Mouse (Mus musculus): Measurements from ENCODE around the gene Ly6g5b. TPM values are rescaled to one million over a fixed set of nuclear protein-coding genes. Genes with fewer than 3 reads are reported as not detected.

Gene Ly6g5b
- polyA plus RNA-seq, 1 experiment = 0.03 TPM

DNA sequence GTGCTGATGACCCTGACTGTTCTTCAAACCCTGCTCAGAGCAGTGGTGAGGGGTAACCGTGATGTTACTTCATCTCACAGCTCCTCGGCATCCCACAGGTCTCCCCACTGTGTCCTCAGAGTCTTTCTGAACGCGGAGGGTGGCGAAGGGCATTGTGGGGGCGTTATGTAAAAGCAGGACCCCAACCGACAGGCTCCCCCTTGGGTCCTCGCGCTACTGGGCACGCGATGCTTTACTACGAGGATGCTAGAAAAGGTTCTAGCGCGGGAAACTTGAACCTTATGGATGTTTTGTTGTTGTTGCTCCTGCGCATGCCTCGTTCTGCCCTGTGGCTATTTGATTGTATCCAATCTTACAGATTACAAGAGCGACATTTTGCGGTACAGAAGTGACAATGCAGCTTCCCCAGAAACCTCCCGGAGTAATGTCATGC lies 6.7 kb upstream of the Ly6g5b start, which contains the start of gene Csnk2b:
Gene Csnk2b (minus strand): TSS at position 183 of the 433 bp plus-strand sequence.
- no peak for TF ChIP-seq TAL1 (IDR thresholded peaks at IDR 0.05; ENCODE audit: low read length)
- TF ChIP-seq GATA1 (IDR thresholded peaks at IDR 0.05; ENCODE audit: low read length) = no peak

DNA sequence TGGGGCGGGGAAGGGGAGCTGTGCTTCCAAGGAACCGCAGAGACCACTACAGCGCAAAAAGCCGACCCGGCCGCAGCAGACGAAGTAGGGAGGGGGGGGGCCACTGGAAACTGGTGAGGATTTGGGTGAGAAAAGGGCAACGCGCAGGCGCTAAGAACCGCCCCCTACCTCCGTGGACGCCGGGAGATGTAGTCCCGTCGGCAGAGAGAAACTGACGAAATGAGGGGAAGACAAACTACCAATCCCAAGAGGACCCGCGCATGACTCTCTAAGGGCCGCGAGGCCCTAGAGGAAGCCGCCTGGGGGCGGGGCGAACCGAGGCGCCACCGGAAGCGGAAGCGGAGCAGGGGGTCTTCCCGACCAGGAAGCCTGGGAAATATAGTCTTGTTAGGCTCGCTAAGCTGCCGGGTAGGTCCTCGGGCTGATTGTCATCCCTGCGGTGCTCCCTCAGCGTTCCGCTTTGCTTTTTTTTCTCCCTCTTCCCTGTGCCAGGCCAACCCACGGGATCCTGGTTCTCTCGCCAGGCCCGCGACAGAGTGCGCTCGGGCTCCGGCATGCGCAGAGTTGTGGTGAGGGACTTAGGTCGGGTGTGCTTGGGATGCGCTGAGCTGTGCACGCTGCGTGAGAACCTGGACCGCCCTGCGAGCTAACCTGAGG lies 6.0 kb upstream of the Ly6g5b start, which contains the start of gene Gpank1:
Gene Gpank1 (plus strand): TSS at position 313 of the 657 bp plus-strand sequence.
- Histone ChIP-seq H3K36me3 (ENCODE audit: control insufficient read depth) (peaks cover 63% of the 10 kb centered on the region), H3K4me1 (ENCODE audit: control insufficient read depth) (peaks cover 58% of the 10 kb centered on the region), H3K4me3 (replicated peaks) (peak within 1 kb of the TSS; percentile 74), H3K27me3 (ENCODE audit: control insufficient read depth) (no peaks in the 10 kb centered on the region), H3K9me3 (ENCODE audit: control insufficient read depth, low read length) (no peaks in the 10 kb centered on the region)
- TF ChIP-seq TAL1 (IDR thresholded peaks at IDR 0.05; ENCODE audit: low read length) = no peak
- TF ChIP-seq GATA1 (IDR thresholded peaks at IDR 0.05; ENCODE audit: low read length) = no peak

More for the DNA sequence above, 6.7 kb upstream of the Ly6g5b start, which contains the start of gene Csnk2b:
- H3K4me1 ChIP-seq (ENCODE audit: control insufficient read depth) = peaks cover 64% of the 10 kb centered on the region
- H3K9me3 ChIP-seq (ENCODE audit: control insufficient read depth, low read length) = no peaks in the 10 kb centered on the region
- H3K27me3 ChIP-seq (ENCODE audit: control insufficient read depth) = no peaks in the 10 kb centered on the region
- H3K36me3 ChIP-seq (ENCODE audit: control insufficient read depth) = peaks cover 58% of the 10 kb centered on the region
- H3K4me3 ChIP-seq (replicated peaks) = peak within 1 kb of the TSS; percentile 74

DNA sequence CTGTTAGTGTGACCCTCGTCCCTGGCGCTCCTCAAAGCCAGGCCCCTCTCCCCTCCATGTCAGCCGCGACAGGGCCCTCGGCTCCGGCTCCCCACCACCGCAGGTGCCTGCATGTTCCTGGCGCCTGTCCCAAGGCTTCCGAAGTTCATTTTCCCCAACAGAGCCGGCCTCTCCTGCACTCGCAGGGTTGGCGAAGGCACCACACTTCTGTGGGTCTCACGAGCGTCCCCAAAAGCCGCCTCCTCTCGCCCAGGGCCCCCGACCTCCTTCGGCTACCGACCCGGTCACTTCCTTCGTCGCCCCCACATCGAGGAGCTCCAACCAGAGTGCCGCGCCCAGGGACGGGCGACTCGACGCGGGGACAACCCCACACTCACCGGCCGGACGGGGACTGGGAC lies 5.5 kb upstream of the Ly6g5b start:
- no peak for TF ChIP-seq GATA1 (IDR thresholded peaks at IDR 0.05; ENCODE audit: low read length)
- TF ChIP-seq TAL1 (IDR thresholded peaks at IDR 0.05; ENCODE audit: low read length) = no peak
- Histone ChIP-seq H3K4me3 (replicated peaks) (peak overlapping the region; percentile 74), H3K27me3 (ENCODE audit: control insufficient read depth) (no peaks in the 10 kb centered on the region), H3K4me1 (ENCODE audit: control insufficient read depth) (peaks cover 52% of the 10 kb centered on the region), H3K9me3 (ENCODE audit: control insufficient read depth, low read length) (no peaks in the 10 kb centered on the region), H3K36me3 (ENCODE audit: control insufficient read depth) (peaks cover 68% of the 10 kb centered on the region)

DNA sequence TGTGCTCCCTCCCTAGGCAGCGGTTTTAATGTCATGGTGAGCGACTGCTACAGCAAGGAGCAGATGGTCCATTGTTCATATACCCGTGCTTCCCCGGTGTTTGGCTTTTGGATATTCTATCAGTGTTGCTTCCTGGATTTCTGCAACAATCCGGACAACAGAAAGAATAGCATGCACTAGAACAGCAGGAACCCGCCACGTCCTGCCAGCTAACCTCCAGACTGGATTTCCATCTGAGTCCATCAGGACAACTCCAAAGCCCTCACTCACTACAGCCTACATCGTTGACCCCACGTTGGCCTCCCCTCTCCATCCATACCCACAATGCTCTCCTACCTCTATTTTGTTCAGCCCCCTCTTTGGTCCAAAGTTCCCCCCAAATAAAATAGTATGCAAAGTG lies 3.5 kb downstream of the Ly6g5b start:
- no peak overlapping the region for H3K4me3 ChIP-seq (replicated peaks)
- no peak for TF ChIP-seq GATA1 (IDR thresholded peaks at IDR 0.05; ENCODE audit: low read length)
- no peak for TF ChIP-seq TAL1 (IDR thresholded peaks at IDR 0.05; ENCODE audit: low read length)
- no peaks in the 10 kb centered on the region; the same call in 1 of the 2 replicates for H3K4me1 ChIP-seq (ENCODE audit: control insufficient read depth)
- peaks cover 2% of the 10 kb centered on the region; the same call in 1 of the 2 replicates for H3K27me3 ChIP-seq (ENCODE audit: control insufficient read depth)
- H3K36me3 ChIP-seq (ENCODE audit: control insufficient read depth) = peaks cover 29% of the 10 kb centered on the region
- H3K9me3 ChIP-seq (ENCODE audit: control insufficient read depth, low read length) = no peaks in the 10 kb centered on the region

DNA sequence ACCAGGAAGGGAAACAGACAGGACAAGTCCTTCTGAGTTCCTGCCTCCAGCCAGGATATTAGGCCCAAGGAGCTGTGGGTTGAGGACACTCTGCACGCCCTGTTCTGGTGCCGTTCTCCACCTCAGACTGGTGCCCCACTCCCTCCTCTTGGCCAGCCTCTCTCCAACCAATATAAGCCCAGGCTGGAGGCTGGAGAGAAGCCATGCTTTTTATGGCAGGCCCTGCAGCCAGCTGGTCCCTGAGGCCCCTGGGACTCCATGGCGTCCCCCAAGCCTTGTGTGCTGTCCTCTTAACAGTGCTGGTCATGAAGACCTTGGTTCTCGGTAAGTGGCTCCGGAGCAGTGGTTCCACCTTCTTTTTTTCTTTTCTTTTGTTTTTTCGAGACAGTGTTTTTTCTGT lies 7.1 kb downstream of the Ly6g5b start, which contains the start of gene Ly6g5c:
Gene Ly6g5c (plus strand): TSS at position 183 of the 400 bp plus-strand sequence.
- TF ChIP-seq TAL1 (IDR thresholded peaks at IDR 0.05; ENCODE audit: low read length) = no peak
- no peak for TF ChIP-seq GATA1 (IDR thresholded peaks at IDR 0.05; ENCODE audit: low read length)
- H3K9me3 ChIP-seq (ENCODE audit: control insufficient read depth, low read length) = no peaks in the 10 kb centered on the region
- peaks cover 18% of the 10 kb centered on the region for H3K36me3 ChIP-seq (ENCODE audit: control insufficient read depth)
- peaks cover 2% of the 10 kb centered on the region; the same call in 1 of the 2 replicates for H3K27me3 ChIP-seq (ENCODE audit: control insufficient read depth)
- no peak within 1 kb of the TSS for H3K4me3 ChIP-seq (replicated peaks)
- peaks cover 33% of the 10 kb centered on the region for H3K4me1 ChIP-seq (ENCODE audit: control insufficient read depth)

DNA sequence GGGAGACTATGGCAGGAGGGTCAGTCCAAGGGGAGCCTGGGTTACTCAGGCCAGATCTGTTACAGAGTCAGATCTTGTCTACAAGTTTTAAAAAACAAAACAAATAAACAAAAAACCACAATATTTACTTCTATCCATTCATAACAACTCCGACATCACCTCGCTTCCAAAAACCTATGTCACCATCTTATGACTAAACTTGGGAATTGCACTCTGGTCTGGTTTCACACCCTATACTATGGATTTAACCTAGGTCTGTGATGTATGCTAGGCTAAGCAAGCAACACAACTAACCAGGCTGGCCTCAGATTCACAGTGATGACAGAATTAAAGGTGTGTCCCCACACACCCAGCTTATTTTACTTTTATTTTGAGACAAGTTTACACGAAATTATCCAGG lies 8.7 kb downstream of the Ly6g5b start:
- Histone ChIP-seq H3K9me3 (ENCODE audit: control insufficient read depth, low read length) (no peaks in the 10 kb centered on the region), H3K4me3 (replicated peaks) (no peak overlapping the region), H3K4me1 (ENCODE audit: control insufficient read depth) (peaks cover 48% of the 10 kb centered on the region), H3K36me3 (ENCODE audit: control insufficient read depth) (peaks cover 34% of the 10 kb centered on the region), H3K27me3 (ENCODE audit: control insufficient read depth) (peaks cover 2% of the 10 kb centered on the region; the same call in 1 of the 2 replicates)
- TF ChIP-seq GATA1 (IDR thresholded peaks at IDR 0.05; ENCODE audit: low read length) (no peak), TAL1 (IDR thresholded peaks at IDR 0.05; ENCODE audit: low read length) (no peak)

DNA sequence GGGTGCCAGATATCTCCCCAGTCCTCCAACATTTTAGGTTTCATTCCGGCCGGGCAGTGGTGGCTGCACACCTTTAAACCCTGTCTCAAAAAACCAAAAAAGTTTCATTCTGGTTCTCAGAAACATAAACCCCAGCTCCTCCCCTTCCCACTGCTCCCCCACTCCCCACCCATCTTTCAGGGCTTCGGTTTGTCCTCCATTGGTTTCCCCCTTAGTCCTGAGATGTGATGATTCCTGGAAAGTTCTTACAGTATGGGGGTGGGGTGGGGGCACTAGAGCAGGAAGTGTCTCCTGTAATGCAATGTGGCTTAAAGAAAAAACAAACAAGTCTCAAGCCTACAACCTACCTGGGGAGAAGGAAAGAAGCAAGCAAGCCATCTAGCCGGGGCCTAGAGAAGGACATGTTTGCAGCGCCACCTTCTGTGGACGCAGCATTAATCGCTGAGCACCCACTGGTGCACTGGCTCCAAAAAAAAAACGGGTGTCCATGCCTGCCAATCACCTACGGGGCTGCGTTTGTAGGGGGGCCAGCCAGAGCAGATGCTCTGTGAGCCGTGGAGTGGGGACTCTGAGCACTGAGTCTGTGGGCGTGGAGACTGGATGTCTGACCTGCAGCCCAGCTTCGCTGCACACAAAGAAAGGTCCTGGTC lies 9.4 kb downstream of the Ly6g5b start:
- Histone ChIP-seq H3K9me3 (ENCODE audit: control insufficient read depth, low read length) (no peaks in the 10 kb centered on the region), H3K4me1 (ENCODE audit: control insufficient read depth) (peaks cover 50% of the 10 kb centered on the region), H3K36me3 (ENCODE audit: control insufficient read depth) (peaks cover 41% of the 10 kb centered on the region), H3K27me3 (ENCODE audit: control insufficient read depth) (peaks cover 2% of the 10 kb centered on the region; the same call in 1 of the 2 replicates), H3K4me3 (replicated peaks) (no peak overlapping the region)
- TF ChIP-seq TAL1 (IDR thresholded peaks at IDR 0.05; ENCODE audit: low read length) = no peak
- TF ChIP-seq GATA1 (IDR thresholded peaks at IDR 0.05; ENCODE audit: low read length) = no peak

DNA sequence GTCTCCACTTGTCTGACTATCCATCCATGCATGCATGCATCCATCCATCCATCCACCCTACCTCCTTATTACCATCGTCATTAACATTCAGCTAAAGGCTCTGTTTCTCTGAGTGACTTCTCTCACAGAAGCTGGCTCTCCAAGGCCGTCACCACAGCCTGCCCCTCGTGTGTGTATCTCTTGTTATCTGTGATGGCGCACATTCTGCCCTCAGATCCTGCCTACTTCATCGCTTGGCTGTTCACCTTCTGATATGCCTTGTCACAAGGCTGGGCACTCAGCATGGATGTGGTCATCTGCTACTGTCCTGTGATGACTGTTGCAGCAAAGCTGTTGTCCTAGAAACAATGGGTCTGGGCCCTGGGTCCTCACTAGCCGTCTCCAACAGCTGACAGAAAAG lies 10.5 kb downstream of the Ly6g5b start:
- Histone ChIP-seq H3K27me3 (ENCODE audit: control insufficient read depth) (no peaks in the 10 kb centered on the region), H3K9me3 (ENCODE audit: control insufficient read depth, low read length) (no peaks in the 10 kb centered on the region), H3K4me3 (replicated peaks) (peak overlapping the region; percentile 5), H3K36me3 (ENCODE audit: control insufficient read depth) (peaks cover 52% of the 10 kb centered on the region), H3K4me1 (ENCODE audit: control insufficient read depth) (peaks cover 58% of the 10 kb centered on the region)
- peak; percentile 73 for TF ChIP-seq GATA1 (IDR thresholded peaks at IDR 0.05; ENCODE audit: low read length)
- TF ChIP-seq TAL1 (IDR thresholded peaks at IDR 0.05; ENCODE audit: low read length) = peak; percentile 83

DNA sequence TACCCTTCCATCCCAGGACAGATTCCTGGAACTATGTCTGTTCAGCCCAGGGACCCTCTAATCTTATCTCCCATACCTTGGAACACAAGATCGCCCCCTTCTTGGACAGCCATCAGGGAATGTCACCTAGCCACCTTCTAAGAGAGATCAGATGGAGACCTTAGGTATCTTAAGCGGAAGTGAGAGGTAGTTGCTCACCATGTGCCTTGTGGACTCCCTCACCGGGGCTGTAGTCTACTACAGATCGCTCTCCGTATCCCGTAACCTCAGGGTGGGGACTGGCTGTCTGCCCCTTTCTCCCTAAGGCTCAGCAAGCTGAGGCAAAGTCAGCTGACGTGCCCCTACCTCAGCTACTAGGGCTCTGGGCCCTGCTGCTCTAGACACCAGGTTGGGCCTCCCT lies 11.1 kb downstream of the Ly6g5b start:
- peak overlapping the region; percentile 23 for H3K4me3 ChIP-seq (replicated peaks)
- H3K9me3 ChIP-seq (ENCODE audit: control insufficient read depth, low read length) = no peaks in the 10 kb centered on the region
- peaks cover 58% of the 10 kb centered on the region for H3K4me1 ChIP-seq (ENCODE audit: control insufficient read depth)
- no peaks in the 10 kb centered on the region for H3K27me3 ChIP-seq (ENCODE audit: control insufficient read depth)
- TF ChIP-seq TAL1 (IDR thresholded peaks at IDR 0.05; ENCODE audit: low read length) = no peak
- TF ChIP-seq GATA1 (IDR thresholded peaks at IDR 0.05; ENCODE audit: low read length) = no peak
- peaks cover 59% of the 10 kb centered on the region for H3K36me3 ChIP-seq (ENCODE audit: control insufficient read depth)

Measured in erythroblast, embryonic 14.5 days (primary cell).